Mouse (Mus musculus): Measurements from ENCODE around the gene Cdk20. TPM values are rescaled to one million over a fixed set of nuclear protein-coding genes. Genes with fewer than 3 reads are reported as not detected.

Cdk20 gene
- polyA plus RNA-seq, 1 experiment from 2014 or later = 23.5 TPM

GRCm38 (mm10) chr13:64405550-64405949 is 26.6 kb upstream of the Cdk20 start:
- Histone ChIP-seq H3K27ac (replicated peaks) (no peak overlapping the region), H3K27me3 (replicated peaks) (no peaks in the 10 kb centered on the region), H3K4me2 (no peak overlapping the region), H3K9me3 (replicated peaks) (no peaks in the 10 kb centered on the region), H3K36me3 (no peaks in the 10 kb centered on the region), H3K4me3 (replicated peaks) (no peak overlapping the region), H3K4me1 (no peaks in the 10 kb centered on the region), H3K9ac (replicated peaks) (no peak overlapping the region)
- WGBS = 68% methylated on average over 6 of the region's 6 CpGs
- no peak for ATAC-seq (ENCODE audit: low FRiP score)

GRCm38 (mm10) chr13:64407992-64408391 is 24.1 kb upstream of the Cdk20 start:
- Histone ChIP-seq H3K27me3 (replicated peaks) (no peaks in the 10 kb centered on the region), H3K4me1 (no peaks in the 10 kb centered on the region), H3K4me3 (replicated peaks) (no peak overlapping the region), H3K4me2 (no peak overlapping the region), H3K36me3 (no peaks in the 10 kb centered on the region), H3K27ac (replicated peaks) (no peak overlapping the region), H3K9ac (replicated peaks) (no peak overlapping the region), H3K9me3 (replicated peaks) (no peaks in the 10 kb centered on the region)
- ATAC-seq (ENCODE audit: low FRiP score) = no peak
- 94% methylated on average over 5 of the region's 5 CpGs for WGBS

GRCm38 (mm10) chr13:64410604-64411003 is 21.5 kb upstream of the Cdk20 start:
- no peak overlapping the region for H3K9ac ChIP-seq (replicated peaks)
- H3K27ac ChIP-seq (replicated peaks) = no peak overlapping the region
- H3K4me3 ChIP-seq (replicated peaks) = no peak overlapping the region
- no peak overlapping the region for H3K4me2 ChIP-seq
- ATAC-seq (ENCODE audit: low FRiP score) = no peak
- no peaks in the 10 kb centered on the region for H3K27me3 ChIP-seq (replicated peaks)
- no peaks in the 10 kb centered on the region for H3K9me3 ChIP-seq (replicated peaks)
- no peaks in the 10 kb centered on the region for H3K36me3 ChIP-seq
- H3K4me1 ChIP-seq = no peaks in the 10 kb centered on the region
- 75% methylated on average over 5 of the region's 5 CpGs for WGBS

GRCm38 (mm10) chr13:64411282-64411681 is 20.8 kb upstream of the Cdk20 start:
- ATAC-seq (ENCODE audit: low FRiP score) = no peak
- Histone ChIP-seq H3K9me3 (replicated peaks) (no peaks in the 10 kb centered on the region), H3K4me1 (no peaks in the 10 kb centered on the region), H3K9ac (replicated peaks) (no peak overlapping the region), H3K4me2 (no peak overlapping the region), H3K36me3 (no peaks in the 10 kb centered on the region), H3K27me3 (replicated peaks) (no peaks in the 10 kb centered on the region), H3K27ac (replicated peaks) (no peak overlapping the region), H3K4me3 (replicated peaks) (no peak overlapping the region)
- WGBS = 78% methylated on average over 2 of the region's 2 CpGs

- no peak overlapping the region for H3K4me2 ChIP-seq
- H3K9ac ChIP-seq (replicated peaks) = no peak overlapping the region
- no peaks in the 10 kb centered on the region for H3K36me3 ChIP-seq
- no peak for ATAC-seq (ENCODE audit: low FRiP score)
- H3K27ac ChIP-seq (replicated peaks) = no peak overlapping the region
- WGBS = 83% methylated on average over 2 of the region's 2 CpGs
- no peaks in the 10 kb centered on the region for H3K4me1 ChIP-seq
- H3K9me3 ChIP-seq (replicated peaks) = no peaks in the 10 kb centered on the region
- H3K4me3 ChIP-seq (replicated peaks) = no peak overlapping the region
- no peaks in the 10 kb centered on the region for H3K27me3 ChIP-seq (replicated peaks)
These were observed 19.3 kb upstream of the Cdk20 start for GRCm38 (mm10) chr13:64412752-64413257.

- no peak for ATAC-seq (ENCODE audit: low FRiP score)
- H3K4me1 ChIP-seq = no peaks in the 10 kb centered on the region
- H3K27me3 ChIP-seq (replicated peaks) = no peaks in the 10 kb centered on the region
- no peak overlapping the region for H3K27ac ChIP-seq (replicated peaks)
- no peaks in the 10 kb centered on the region for H3K36me3 ChIP-seq
- no peak overlapping the region for H3K4me3 ChIP-seq (replicated peaks)
- WGBS = 89% methylated on average over 2 of the region's 2 CpGs
- H3K4me2 ChIP-seq = no peak overlapping the region
- no peaks in the 10 kb centered on the region for H3K9me3 ChIP-seq (replicated peaks)
- H3K9ac ChIP-seq (replicated peaks) = no peak overlapping the region
These were observed 16.5 kb upstream of the Cdk20 start for GRCm38 (mm10) chr13:64415659-64416058.

- no peak overlapping the region for H3K4me2 ChIP-seq
- no peaks in the 10 kb centered on the region for H3K36me3 ChIP-seq
- H3K4me1 ChIP-seq = no peaks in the 10 kb centered on the region
- 62% methylated on average over 5 of the region's 5 CpGs for WGBS
- H3K4me3 ChIP-seq (replicated peaks) = no peak overlapping the region
- no peaks in the 10 kb centered on the region for H3K9me3 ChIP-seq (replicated peaks)
- no peak overlapping the region for H3K27ac ChIP-seq (replicated peaks)
- ATAC-seq (ENCODE audit: low FRiP score) = no peak
- H3K9ac ChIP-seq (replicated peaks) = no peak overlapping the region
- H3K27me3 ChIP-seq (replicated peaks) = no peaks in the 10 kb centered on the region
These were observed 15.0 kb upstream of the Cdk20 start for GRCm38 (mm10) chr13:64416955-64417601.

GRCm38 (mm10) chr13:64420847-64421246 is 11.3 kb upstream of the Cdk20 start:
- ATAC-seq (ENCODE audit: low FRiP score) = no peak
- H3K9me3 ChIP-seq (replicated peaks) = no peaks in the 10 kb centered on the region
- no peaks in the 10 kb centered on the region for H3K27me3 ChIP-seq (replicated peaks)
- no peak overlapping the region for H3K4me3 ChIP-seq (replicated peaks)
- no peaks in the 10 kb centered on the region for H3K36me3 ChIP-seq
- 88% methylated on average over 1 of the region's 1 CpGs for WGBS
- no peak overlapping the region for H3K9ac ChIP-seq (replicated peaks)
- H3K4me1 ChIP-seq = no peaks in the 10 kb centered on the region
- H3K27ac ChIP-seq (replicated peaks) = no peak overlapping the region
- no peak overlapping the region for H3K4me2 ChIP-seq

GRCm38 (mm10) chr13:64421386-64421785 is 10.7 kb upstream of the Cdk20 start:
- Histone ChIP-seq H3K4me2 (no peak overlapping the region), H3K27ac (replicated peaks) (no peak overlapping the region), H3K4me1 (no peaks in the 10 kb centered on the region), H3K9ac (replicated peaks) (no peak overlapping the region), H3K36me3 (no peaks in the 10 kb centered on the region), H3K9me3 (replicated peaks) (no peaks in the 10 kb centered on the region), H3K27me3 (replicated peaks) (no peaks in the 10 kb centered on the region), H3K4me3 (replicated peaks) (no peak overlapping the region)
- 66% methylated on average over 3 of the region's 3 CpGs for WGBS
- ATAC-seq (ENCODE audit: low FRiP score) = no peak

- Histone ChIP-seq H3K27me3 (replicated peaks) (no peaks in the 10 kb centered on the region), H3K4me1 (no peaks in the 10 kb centered on the region), H3K27ac (replicated peaks) (no peak overlapping the region), H3K36me3 (no peaks in the 10 kb centered on the region), H3K9ac (replicated peaks) (no peak overlapping the region), H3K4me2 (no peak overlapping the region), H3K4me3 (replicated peaks) (no peak overlapping the region), H3K9me3 (replicated peaks) (no peaks in the 10 kb centered on the region)
- no peak for ATAC-seq (ENCODE audit: low FRiP score)
- 87% methylated on average over 7 of the region's 7 CpGs for WGBS
These were observed 10.0 kb upstream of the Cdk20 start for GRCm38 (mm10) chr13:64421952-64422606.

GRCm38 (mm10) chr13:64422607-64422957 is 9.5 kb upstream of the Cdk20 start:
- 90% methylated on average over 6 of the region's 6 CpGs for WGBS
- no peaks in the 10 kb centered on the region for H3K4me1 ChIP-seq

GRCm38 (mm10) chr13:64424347-64424746 is 7.8 kb upstream of the Cdk20 start:
- H3K36me3 ChIP-seq = no peaks in the 10 kb centered on the region
- no peaks in the 10 kb centered on the region for H3K27me3 ChIP-seq (replicated peaks)
- ATAC-seq (ENCODE audit: low FRiP score) = no peak
- no peak overlapping the region for H3K4me2 ChIP-seq
- H3K9ac ChIP-seq (replicated peaks) = no peak overlapping the region
- WGBS = 74% methylated on average over 3 of the region's 3 CpGs
- no peaks in the 10 kb centered on the region for H3K4me1 ChIP-seq
- no peak overlapping the region for H3K27ac ChIP-seq (replicated peaks)
- no peak overlapping the region for H3K4me3 ChIP-seq (replicated peaks)
- no peaks in the 10 kb centered on the region for H3K9me3 ChIP-seq (replicated peaks)

More at GRCm38 (mm10) chr13:64422607-64422957, 9.5 kb upstream of the Cdk20 start:
- H3K4me2 ChIP-seq = no peak overlapping the region
- H3K9me3 ChIP-seq (replicated peaks) = no peaks in the 10 kb centered on the region
- H3K9ac ChIP-seq (replicated peaks) = no peak overlapping the region
- no peak overlapping the region for H3K27ac ChIP-seq (replicated peaks)
- H3K4me3 ChIP-seq (replicated peaks) = no peak overlapping the region
- no peaks in the 10 kb centered on the region for H3K27me3 ChIP-seq (replicated peaks)
- no peaks in the 10 kb centered on the region for H3K36me3 ChIP-seq
- ATAC-seq (ENCODE audit: low FRiP score) = no peak

All from neural tube, embryonic 15.5 days (tissue).